Mouse (Mus musculus) heart, embryonic 10.5 days (tissue): ENCODE data around the gene Gm45021. TPM values are rescaled to one million over a fixed set of nuclear protein-coding genes. Genes with fewer than 3 reads are reported as not detected.
A peak's percentile ranks its signal among the peaks of the same experiment; 100 is the strongest.

Experiments
- DNase-seq: peaks from one replicate; pipeline ENCODE4 v3.0.0-alpha.2; 2017; ENCODE audit warnings: low spot score
- H3K27ac ChIP-seq: fragments of 300-500 bp; sonication (generic); 2 replicates; pipeline ENCODE4 v1.5.1; 2016; ENCODE audit warnings: mild to moderate bottlenecking
- H3K27me3 ChIP-seq: fragments of 300-500 bp; sonication (generic); 2 replicates; pipeline ENCODE4 v1.6.1; 2016; ENCODE audit warnings: mild to moderate bottlenecking; ENCODE audit not compliant: poor library complexity, insufficient read depth, severe bottlenecking
- H3K36me3 ChIP-seq: fragments of 300-500 bp; sonication (generic); 2 replicates; pipeline ENCODE4 v1.6.1; 2016; ENCODE audit warnings: mild to moderate bottlenecking, moderate library complexity
- H3K4me1 ChIP-seq: fragments of 300-500 bp; sonication (generic); 2 replicates; pipeline ENCODE4 v1.6.1; 2016; ENCODE audit warnings: mild to moderate bottlenecking
- H3K4me3 ChIP-seq: fragments of 300-500 bp; sonication (generic); 2 replicates; pipeline ENCODE4 v1.5.1; 2016; ENCODE audit warnings: mild to moderate bottlenecking, moderate library complexity
- H3K9me3 ChIP-seq: fragments of 300-500 bp; sonication (generic); 2 replicates; pipeline ENCODE4 v1.6.1; 2016; ENCODE audit warnings: mild to moderate bottlenecking, moderate library complexity
- WGBS: fragments of 180-500 bp; shearing (Covaris S2); methylation state at CpG from one replicate; pipeline ENCODE4 v1.1.7; 2016; 5-methylcytosine and 5-hydroxymethylcytosine counted together
- polyA plus RNA-seq: library from polyadenylated mRNA; unstranded; fragments of >200 nt; fragmentation: Nextera tagmentation; extraction: Ambion mirVana; gene quantifications from 2 replicates; pipeline ENCODE4 v1.2.1, GENCODE M21; 2016

The Gm45021 gene
- polyA plus RNA-seq, 1 experiment from 2014 or later: not detected

GRCm38 (mm10) chr6:48555104-48555890 lies 34.1 kb upstream of the Gm45021 start:
- peak; percentile 88 for DNase-seq
- 36% methylated on average over 13 of the region's 14 CpGs for WGBS
- peaks cover 17% of the 10 kb centered on the region for H3K36me3 ChIP-seq
- H3K4me3 ChIP-seq: peak overlapping the region; percentile 61
- H3K4me1 ChIP-seq: peaks cover 18% of the 10 kb centered on the region
- peak overlapping the region; percentile 93 for H3K27ac ChIP-seq
- H3K27me3 ChIP-seq: no peaks in the 10 kb centered on the region
- no peaks in the 10 kb centered on the region for H3K9me3 ChIP-seq

GRCm38 (mm10) chr6:48555956-48556355 lies 33.5 kb upstream of the Gm45021 start:
- Histone ChIP-seq H3K27me3 (no peaks in the 10 kb centered on the region), H3K9me3 (no peaks in the 10 kb centered on the region), H3K27ac (peak overlapping the region; percentile 93; the same call in 1 of the 2 replicates), H3K4me3 (no peak overlapping the region), H3K36me3 (peaks cover 20% of the 10 kb centered on the region), H3K4me1 (peaks cover 18% of the 10 kb centered on the region)
- DNase-seq: no peak
- 82% methylated on average over 3 of the region's 3 CpGs for WGBS

- 92% methylated on average over 4 of the region's 4 CpGs for WGBS
Observed at GRCm38 (mm10) chr6:48565693-48566310, 23.6 kb upstream of the Gm45021 start.

GRCm38 (mm10) chr6:48566312-48566711 lies 23.1 kb upstream of the Gm45021 start:
- no peak overlapping the region for H3K4me3 ChIP-seq
- no peak for DNase-seq
- H3K27ac ChIP-seq: no peak overlapping the region
- WGBS: 64% methylated on average over 5 of the region's 5 CpGs
- no peaks in the 10 kb centered on the region; the same call in 1 of the 2 replicates for H3K9me3 ChIP-seq
- H3K27me3 ChIP-seq: no peaks in the 10 kb centered on the region
- peaks cover 26% of the 10 kb centered on the region for H3K36me3 ChIP-seq
- H3K4me1 ChIP-seq: peaks cover 21% of the 10 kb centered on the region

More at GRCm38 (mm10) chr6:48565693-48566310, 23.6 kb upstream of the Gm45021 start:
- no peak for DNase-seq
- H3K4me3 ChIP-seq: no peak overlapping the region
- H3K36me3 ChIP-seq: peaks cover 28% of the 10 kb centered on the region
- no peak overlapping the region for H3K27ac ChIP-seq
- peaks cover 21% of the 10 kb centered on the region for H3K4me1 ChIP-seq
- H3K27me3 ChIP-seq: no peaks in the 10 kb centered on the region
- H3K9me3 ChIP-seq: no peaks in the 10 kb centered on the region; the same call in 1 of the 2 replicates

GRCm38 (mm10) chr6:48568036-48568984 lies 21.1 kb upstream of the Gm45021 start:
- peaks cover 22% of the 10 kb centered on the region for H3K36me3 ChIP-seq
- WGBS: 73% methylated on average over 21 of the region's 21 CpGs
- no peaks in the 10 kb centered on the region; the same call in 1 of the 2 replicates for H3K9me3 ChIP-seq
- peak overlapping the region; percentile 75 for H3K27ac ChIP-seq
- peaks cover 36% of the 10 kb centered on the region for H3K4me1 ChIP-seq
- H3K4me3 ChIP-seq: no peak overlapping the region
- no peaks in the 10 kb centered on the region for H3K27me3 ChIP-seq
- DNase-seq: no peak

- H3K27ac ChIP-seq: peak overlapping the region; percentile 75; the same call in 1 of the 2 replicates
Observed at GRCm38 (mm10) chr6:48569065-48569807, 20.2 kb upstream of the Gm45021 start.

GRCm38 (mm10) chr6:48572014-48572413 lies 17.4 kb upstream of the Gm45021 start:
- H3K9me3 ChIP-seq: no peaks in the 10 kb centered on the region; the same call in 1 of the 2 replicates
- H3K4me3 ChIP-seq: no peak overlapping the region; the same call in 1 of the 2 replicates
- 92% methylated on average over 5 of the region's 5 CpGs for WGBS

More at GRCm38 (mm10) chr6:48569065-48569807, 20.2 kb upstream of the Gm45021 start:
- no peaks in the 10 kb centered on the region for H3K27me3 ChIP-seq
- H3K36me3 ChIP-seq: peaks cover 16% of the 10 kb centered on the region
- H3K4me3 ChIP-seq: no peak overlapping the region
- DNase-seq: no peak
- 74% methylated on average over 8 of the region's 8 CpGs for WGBS
- H3K4me1 ChIP-seq: peaks cover 43% of the 10 kb centered on the region
- no peaks in the 10 kb centered on the region; the same call in 1 of the 2 replicates for H3K9me3 ChIP-seq

GRCm38 (mm10) chr6:48572572-48573061 lies 16.8 kb upstream of the Gm45021 start, which contains the start of gene Rarres2:
TSS of gene Rarres2 (minus strand) at chr6:48572789.
- Histone ChIP-seq H3K27ac (peak within 1 kb of the TSS; percentile 62), H3K36me3 (peaks cover 6% of the 10 kb centered on the region; the same call in 1 of the 2 replicates), H3K9me3 (no peaks in the 10 kb centered on the region; the same call in 1 of the 2 replicates), H3K4me1 (peaks cover 45% of the 10 kb centered on the region), H3K4me3 (no peak within 1 kb of the TSS; the same call in 1 of the 2 replicates), H3K27me3 (no peaks in the 10 kb centered on the region)
- WGBS: 26% methylated on average over 6 of the region's 6 CpGs
- DNase-seq: no peak

More at GRCm38 (mm10) chr6:48572014-48572413, 17.4 kb upstream of the Gm45021 start:
- DNase-seq: no peak
- no peaks in the 10 kb centered on the region for H3K27me3 ChIP-seq
- H3K27ac ChIP-seq: peak overlapping the region; percentile 62
- peaks cover 45% of the 10 kb centered on the region for H3K4me1 ChIP-seq
- peaks cover 6% of the 10 kb centered on the region; the same call in 1 of the 2 replicates for H3K36me3 ChIP-seq

GRCm38 (mm10) chr6:48573280-48573679 lies 16.1 kb upstream of the Gm45021 start:
- DNase-seq: peak; percentile 87
- WGBS: 15% methylated on average over 10 of the region's 10 CpGs
- peaks cover 46% of the 10 kb centered on the region for H3K4me1 ChIP-seq

GRCm38 (mm10) chr6:48573981-48574380 lies 15.4 kb upstream of the Gm45021 start:
- H3K9me3 ChIP-seq: no peaks in the 10 kb centered on the region; the same call in 1 of the 2 replicates
- DNase-seq: no peak
- H3K27ac ChIP-seq: peak overlapping the region; percentile 64
- H3K4me3 ChIP-seq: no peak overlapping the region
- H3K4me1 ChIP-seq: peaks cover 41% of the 10 kb centered on the region
- whole genome bisulfite sequencing: 57% methylated on average over 3 of the region's 3 CpGs
- H3K27me3 ChIP-seq: no peaks in the 10 kb centered on the region
- peaks cover 6% of the 10 kb centered on the region; the same call in 1 of the 2 replicates for H3K36me3 ChIP-seq

More at GRCm38 (mm10) chr6:48573280-48573679, 16.1 kb upstream of the Gm45021 start:
- H3K9me3 ChIP-seq: no peaks in the 10 kb centered on the region; the same call in 1 of the 2 replicates
- H3K27ac ChIP-seq: peak overlapping the region; percentile 62
- no peak overlapping the region for H3K4me3 ChIP-seq
- H3K36me3 ChIP-seq: peaks cover 6% of the 10 kb centered on the region; the same call in 1 of the 2 replicates
- no peaks in the 10 kb centered on the region for H3K27me3 ChIP-seq

GRCm38 (mm10) chr6:48578736-48579135 lies 10.7 kb upstream of the Gm45021 start:
- Histone ChIP-seq H3K4me3 (no peak overlapping the region), H3K36me3 (no peaks in the 10 kb centered on the region), H3K9me3 (no peaks in the 10 kb centered on the region), H3K4me1 (peaks cover 41% of the 10 kb centered on the region), H3K27ac (peak overlapping the region; percentile 73; the same call in 1 of the 2 replicates), H3K27me3 (no peaks in the 10 kb centered on the region)
- WGBS: 57% methylated on average over 5 of the region's 5 CpGs
- DNase-seq: no peak
